In the genomic region with DNA sequence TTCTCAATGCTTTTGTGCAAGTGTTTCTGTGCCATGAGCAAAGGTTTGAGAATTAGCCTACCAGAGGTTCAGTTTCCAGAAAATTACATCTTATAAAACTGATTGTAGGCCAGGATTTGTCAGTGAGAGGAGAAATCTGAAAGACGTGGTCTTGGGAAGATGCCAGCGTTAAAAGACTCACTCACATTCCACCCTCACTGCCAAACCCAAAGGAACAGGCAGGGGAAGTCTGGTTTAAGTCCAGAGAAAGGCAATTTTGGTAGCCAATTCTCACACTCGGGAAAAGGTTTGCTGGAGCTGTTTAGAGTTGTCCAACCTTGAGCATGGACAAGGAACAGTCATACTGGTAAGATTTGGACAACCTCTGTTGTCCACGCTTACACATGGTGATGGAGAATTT, we compare ENCODE assay signal across 12 mouse cellular contexts.
A peak's percentile ranks its signal among the peaks of the same experiment; 100 is the strongest.
DNase-seq lines count a peak whose midpoint lies in the region; ATAC-seq and TF ChIP-seq lines count a peak whose summit lies in the region.
"Had no signal": no experiment of that assay in that cellular context is flagged by ENCODE, and none has a peak within 500 bp of the region (broad histone marks: within the 10 kb centered on the region; RNA-seq: fewer than 3 reads in every experiment).

No protein-coding gene starts in this region.

- TF ChIP-seq CTCF in Patski (IDR thresholded peaks at IDR 0.05) = no peak

- DNase-seq in gastrocnemius, adult 18-20 months (ENCODE audit: low spot score) = peak; percentile 35
- DNase-seq in gastrocnemius, postnatal 14 days = no peak
- DNase-seq in left cerebral cortex, postnatal 25 days (ENCODE audit: low spot score in 2 of 2) = peak; percentile 26 to 32
- DNase-seq in left cerebral cortex, adult 18-20 months (ENCODE audit: low spot score in 2 of 2) = no peak
- DNase-seq in Patski (ENCODE audit: low read depth, low spot score) = peak; percentile 57
- peak; percentile 23 for DNase-seq in heart, postnatal 4 days
- no peak for DNase-seq in cerebellum, postnatal 36 days
- DNase-seq: kidney, adult 18-20 months; layer of hippocampus, adult 9-11 months; right cerebral cortex, postnatal 4 days had no signal

- in situ Hi-C loops in Patski (cut with MboI; ENCODE audit: low pct_unique_long_range_greater_than_20kb) = loop anchor here (5.0 to 10.0 kb wide), 2 partner anchors 143 to 330 kb away; no protein-coding TSS in a partner anchor

- CTCF ChIA-PET in Patski (lab: Charles Lee) = no interaction called here

- intact Hi-C loops in gastrocnemius, postnatal 14 days (cut with DNase I; ENCODE audit: low total_unique reads) = no loop called here
- intact Hi-C loops in left cerebral cortex, postnatal 25 days (cut with DNase I) = loop anchor here (5.0 kb wide), 1 partner anchor 135 kb away; a partner anchor contains a TSS

- H3K27me3 ChIP-seq in Patski = no peaks in the 10 kb centered on the region
- H3K27me3 ChIP-seq: hindbrain, embryonic 12.5 days; limb, embryonic 12.5 days had no signal

- POLR2A ChIA-PET in Patski (lab: Charles Lee) = no interaction called here

- no peak for ATAC-seq in Patski

Comparison
In these comparisons a context has a peak if more than half of its experiments do, and no peak if none do; other contexts are left out.
1. DNase-seq: peak in gastrocnemius, adult 18-20 months (single experiment), left cerebral cortex, postnatal 25 days (2 of 2), Patski (single experiment) and heart, postnatal 4 days (single experiment); none in gastrocnemius, postnatal 14 days (single experiment), left cerebral cortex, adult 18-20 months (0 of 2) and cerebellum, postnatal 36 days (0 of 2).